Mouse (Mus musculus) cortical plate, adult 2 months (tissue): ENCODE measurements around the gene Trp53tg5. TPM values are rescaled to one million over a fixed set of nuclear protein-coding genes. Genes with fewer than 3 reads are reported as not detected.
A peak's percentile ranks its signal among the peaks of the same experiment; 100 is the strongest.

Experiments used
- H3K27ac ChIP-seq: fragments of 200-500 bp; 2 replicates; pipeline ENCODE4 v1.5.1; 2012; ENCODE audit warnings: low read length, control low read depth, inconsistent platforms; ENCODE audit not compliant: insufficient read depth
- H3K4me1 ChIP-seq: fragments of 200-500 bp; 2 replicates; pipeline ENCODE4 v1.6.1; 2011; ENCODE audit warnings: low read length; ENCODE audit not compliant: control insufficient read depth, insufficient read depth
- H3K4me3 ChIP-seq: fragments of 200-500 bp; 2 replicates; pipeline ENCODE4 v1.5.1; 2011; ENCODE audit warnings: mild to moderate bottlenecking, low read length, control low read depth; ENCODE audit not compliant: insufficient read depth
- CTCF ChIP-seq: fragments of 200-500 bp; IDR thresholded peaks from 2 replicates; pipeline ENCODE4 v1.5.1; 2011; ENCODE audit warnings: mild to moderate bottlenecking, control low read depth, low read length; ENCODE audit not compliant: insufficient read depth; ENCODE audit errors: extremely low read depth
- POLR2A ChIP-seq: fragments of 200-500 bp; IDR thresholded peaks from 2 replicates; pipeline ENCODE4 v1.6.1; 2011; ENCODE audit warnings: mild to moderate bottlenecking, low read length, control low read depth; ENCODE audit not compliant: insufficient read depth; ENCODE audit errors: extremely low read depth
- polyA plus RNA-seq: library from polyadenylated mRNA; depleted of rRNA; stranded (reverse); fragments of >200 nt; gene quantifications from 2 replicates; pipeline ENCODE4 v1.2.3, GENCODE M21; 2012

Gene Trp53tg5
- polyA plus RNA-seq, 1 experiment, result not detected

- Histone ChIP-seq H3K27ac (no peak overlapping the region; the same call in 1 of the 2 replicates), H3K4me1 (no peaks in the 10 kb centered on the region), H3K4me3 (no peak overlapping the region)
- TF ChIP-seq CTCF, result no peak
- no peak for TF ChIP-seq POLR2A
These were observed 37.2 kb downstream of the Trp53tg5 start for GRCm38 (mm10) chr2:164436215-164436913.

DNA sequence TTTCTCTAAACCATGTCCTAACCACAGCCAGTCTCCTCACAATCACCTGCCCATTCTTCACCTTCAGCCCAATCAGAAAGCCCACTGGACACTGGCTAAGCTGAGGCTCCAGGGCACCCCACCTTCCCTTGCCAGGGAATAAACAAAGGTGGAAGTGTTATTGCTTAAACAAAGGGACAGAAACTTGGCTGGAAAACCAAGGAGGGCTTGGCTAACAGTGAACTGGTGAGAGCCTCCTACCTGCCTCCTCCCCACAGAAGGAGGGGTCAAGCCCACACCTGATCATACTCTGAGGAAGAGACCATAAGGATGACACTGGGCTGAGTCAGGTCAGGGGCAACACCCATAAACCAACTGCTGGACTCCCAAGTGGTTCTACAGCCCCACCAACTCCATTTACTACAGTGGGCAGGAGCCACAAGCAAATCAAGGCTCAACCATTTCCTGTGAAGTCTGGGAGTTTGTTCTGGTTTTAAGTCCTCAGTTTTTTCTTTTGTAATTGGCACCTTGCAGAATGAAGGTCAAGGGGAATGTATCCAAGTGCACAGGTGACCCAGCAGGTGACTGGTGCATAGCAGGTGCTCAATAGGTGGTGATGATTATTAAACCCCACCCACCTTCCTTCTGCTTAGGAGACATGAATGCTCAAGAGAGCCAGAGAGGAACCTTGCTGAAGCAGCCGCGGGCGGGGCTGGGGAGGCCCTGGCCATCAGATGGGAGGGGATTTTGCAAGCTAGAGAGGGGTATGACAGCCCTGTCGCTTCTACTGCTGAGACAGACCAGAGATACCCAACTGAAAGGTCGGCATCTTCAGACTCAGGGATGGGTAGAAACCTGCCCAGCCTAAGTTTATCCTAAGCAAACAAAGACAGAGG, 38.1 kb downstream of the Trp53tg5 start:
- TF ChIP-seq POLR2A (no peak), CTCF (no peak)
- H3K27ac ChIP-seq, result no peak overlapping the region
- no peak overlapping the region for H3K4me3 ChIP-seq
- no peaks in the 10 kb centered on the region for H3K4me1 ChIP-seq

DNA sequence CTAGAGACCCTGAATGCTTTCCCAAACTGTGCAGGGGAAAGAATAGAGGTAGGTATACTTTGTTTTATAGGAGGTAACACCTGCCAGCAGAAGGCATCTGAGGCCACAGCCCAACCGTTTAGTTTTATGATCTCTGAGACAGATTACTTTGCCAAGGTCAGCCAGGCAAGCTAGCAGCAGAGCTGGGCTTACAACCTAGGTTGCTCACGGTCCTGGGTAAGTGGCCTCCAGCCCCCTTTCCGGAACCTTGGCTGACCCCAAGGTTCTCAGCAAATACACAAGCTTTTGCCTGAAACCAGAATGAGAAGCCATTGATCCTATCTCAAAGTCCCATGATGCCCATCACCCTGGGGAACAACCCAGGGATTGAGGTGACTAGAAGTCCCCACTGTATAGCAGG, 38.8 kb downstream of the Trp53tg5 start:
- Histone ChIP-seq H3K4me3 (no peak overlapping the region), H3K27ac (no peak overlapping the region), H3K4me1 (no peaks in the 10 kb centered on the region)
- TF ChIP-seq POLR2A, result no peak
- TF ChIP-seq CTCF, result no peak

DNA sequence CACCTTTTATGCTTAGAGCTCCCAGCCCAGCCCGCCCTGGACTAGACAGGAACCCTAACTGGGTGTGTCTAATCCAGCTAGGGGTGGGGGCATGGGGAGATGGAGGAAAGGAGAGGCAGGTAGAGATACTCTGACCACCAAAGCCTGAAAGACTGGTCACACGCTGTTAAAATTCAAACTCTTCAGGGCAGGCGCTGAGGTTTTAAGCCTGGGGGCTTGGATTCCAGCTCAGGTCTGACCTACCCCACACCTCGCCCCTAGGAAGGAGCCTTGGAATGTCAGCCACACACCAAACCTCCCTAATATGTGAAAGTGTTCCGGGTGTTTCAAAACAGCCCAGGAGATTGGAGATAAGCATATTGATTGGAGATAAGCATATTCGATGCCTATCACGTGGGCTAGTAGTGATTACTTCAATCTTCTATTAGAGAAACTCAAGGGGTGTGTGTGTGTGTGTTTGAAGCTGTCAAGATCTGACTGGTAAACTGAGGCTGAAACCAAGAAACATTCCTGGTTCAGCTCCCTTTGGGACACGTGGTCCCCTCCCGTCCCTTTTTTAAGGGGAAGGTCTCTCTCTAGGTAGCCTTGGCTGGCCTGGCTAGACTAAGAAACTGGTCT, 40.1 kb downstream of the Trp53tg5 start:
- H3K27ac ChIP-seq, result no peak overlapping the region
- TF ChIP-seq POLR2A (no peak), CTCF (no peak)
- no peak overlapping the region for H3K4me3 ChIP-seq
- H3K4me1 ChIP-seq, result no peaks in the 10 kb centered on the region

- Histone ChIP-seq H3K27ac (0 out of 2 replicates have a peak overlapping the region, but pooled peaks have one; percentile 25), H3K4me1 (no peaks in the 10 kb centered on the region), H3K4me3 (no peak overlapping the region)
- TF ChIP-seq CTCF, result no peak
- no peak for TF ChIP-seq POLR2A
These were observed 40.9 kb downstream of the Trp53tg5 start for GRCm38 (mm10) chr2:164432541-164433191.

GRCm38 (mm10) chr2:164431676-164432465, 41.7 kb downstream of the Trp53tg5 start:
- Histone ChIP-seq H3K4me3 (no peak overlapping the region), H3K4me1 (no peaks in the 10 kb centered on the region), H3K27ac (no peak overlapping the region; the same call in 1 of the 2 replicates)
- no peak for TF ChIP-seq CTCF
- TF ChIP-seq POLR2A, result no peak

DNA sequence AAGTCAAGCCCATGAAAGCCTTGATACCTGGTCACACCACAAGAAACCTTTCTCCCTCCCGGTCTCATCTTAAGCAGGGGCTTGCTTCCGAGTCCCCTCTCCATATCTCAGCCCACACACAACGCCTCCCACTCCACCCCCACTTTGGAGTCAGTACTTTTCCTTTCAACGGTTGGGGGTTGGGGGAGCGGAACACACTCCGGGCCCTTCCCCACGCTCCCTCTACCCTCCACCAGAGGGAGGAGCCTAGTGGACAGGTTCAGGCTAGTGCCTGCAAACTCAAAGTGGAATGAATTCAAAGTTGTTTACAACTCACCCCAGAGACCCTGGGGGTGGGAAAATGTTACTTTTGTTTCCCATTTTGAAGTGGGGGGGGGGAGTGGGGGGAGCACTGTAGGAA, 42.8 kb downstream of the Trp53tg5 start:
- H3K4me3 ChIP-seq, result no peak overlapping the region
- H3K4me1 ChIP-seq, result no peaks in the 10 kb centered on the region
- no peak overlapping the region for H3K27ac ChIP-seq
- no peak for TF ChIP-seq CTCF
- TF ChIP-seq POLR2A, result no peak

DNA sequence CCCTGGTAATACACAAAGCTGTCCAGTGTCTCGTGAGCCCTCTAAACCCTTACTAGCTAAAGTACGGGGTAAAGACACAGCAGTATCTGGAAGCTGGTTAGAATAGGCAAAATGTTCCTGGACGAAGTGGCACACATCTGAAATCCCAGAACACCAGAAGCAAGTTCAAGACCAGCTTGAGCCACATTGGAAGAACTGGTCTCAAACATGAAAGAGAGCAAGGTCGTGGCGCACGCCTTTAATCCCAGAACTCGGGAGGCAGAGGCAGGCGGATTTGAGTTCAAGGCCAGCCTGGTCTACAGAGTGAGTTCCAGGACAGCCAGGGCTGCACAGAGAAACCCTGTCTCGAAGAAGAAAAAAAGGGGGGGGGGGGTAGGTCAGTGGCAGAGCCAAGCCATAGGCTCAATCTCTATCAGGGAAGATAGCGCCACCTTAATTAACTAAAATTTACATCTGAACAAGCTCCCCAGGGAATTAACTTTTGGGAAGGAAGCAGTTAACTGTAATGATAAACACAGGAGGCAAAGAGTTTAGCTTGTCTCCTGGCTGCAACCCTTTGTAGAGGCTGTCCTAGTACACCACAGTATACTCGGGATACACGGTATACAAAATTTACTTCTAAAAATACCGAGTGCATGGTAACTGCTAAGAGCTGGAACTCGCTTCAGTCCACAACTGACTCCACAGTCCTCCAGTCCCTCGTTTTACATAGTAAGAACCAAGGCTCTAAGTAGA, 43.5 kb downstream of the Trp53tg5 start:
- H3K4me3 ChIP-seq, result no peak overlapping the region
- no peaks in the 10 kb centered on the region for H3K4me1 ChIP-seq
- TF ChIP-seq CTCF (no peak), POLR2A (no peak)
- no peak overlapping the region for H3K27ac ChIP-seq

DNA sequence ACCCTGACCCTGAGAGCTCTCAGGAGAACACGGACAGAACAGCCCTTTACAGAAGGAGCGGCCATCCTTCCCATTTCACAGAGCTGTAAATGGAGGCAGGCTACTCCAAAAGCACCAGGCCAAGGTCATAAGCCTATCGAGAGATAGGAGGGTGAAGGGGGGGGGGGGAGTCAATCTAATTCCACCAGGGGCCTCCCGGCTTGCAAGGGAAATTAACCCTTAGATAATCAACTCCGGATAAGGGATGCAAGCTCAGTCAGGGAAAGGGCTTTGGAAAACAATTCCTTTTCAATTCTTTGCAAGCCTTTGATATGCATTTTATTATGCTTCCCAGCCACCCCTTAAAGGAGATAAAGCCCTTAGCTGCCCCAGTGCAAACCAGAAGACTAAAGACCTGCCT, 45.1 kb downstream of the Trp53tg5 start:
- no peak overlapping the region for H3K4me3 ChIP-seq
- H3K4me1 ChIP-seq, result no peaks in the 10 kb centered on the region
- TF ChIP-seq CTCF, result no peak
- TF ChIP-seq POLR2A, result no peak
- no peak overlapping the region for H3K27ac ChIP-seq
